Mouse (Mus musculus): ENCODE results near the gene Colec11.

Colec11 gene

GRCm38 (mm10) chr12:28598526-28598991 lies 24.6 kb downstream of the Colec11 start:
- DNase-seq, result no peak

GRCm38 (mm10) chr12:28598110-28598509 lies 25.1 kb downstream of the Colec11 start:
- no peak for DNase-seq

- no peak for DNase-seq
Observed at GRCm38 (mm10) chr12:28597699-28598098, 25.5 kb downstream of the Colec11 start.

- DNase-seq, result no peak
Observed at GRCm38 (mm10) chr12:28596851-28597250, 26.3 kb downstream of the Colec11 start.

- DNase-seq, result no peak
Observed at GRCm38 (mm10) chr12:28590428-28590827, 32.7 kb downstream of the Colec11 start.

GRCm38 (mm10) chr12:28589090-28589868 lies 33.9 kb downstream of the Colec11 start:
- DNase-seq, result peak; percentile 91

GRCm38 (mm10) chr12:28587949-28588348 lies 35.2 kb downstream of the Colec11 start:
- no peak for DNase-seq

- no peak for DNase-seq
Observed at GRCm38 (mm10) chr12:28584036-28584435, 39.1 kb downstream of the Colec11 start.

GRCm38 (mm10) chr12:28582423-28582822 lies 40.8 kb downstream of the Colec11 start, which contains the start of gene Allc:
TSS of gene Allc (minus strand) at chr12:28582523.
- DNase-seq, result no peak

- DNase-seq, result no peak
Observed at GRCm38 (mm10) chr12:28579132-28579531, 44.0 kb downstream of the Colec11 start.

- DNase-seq, result no peak
Observed at GRCm38 (mm10) chr12:28578147-28578546, 45.0 kb downstream of the Colec11 start.

- DNase-seq, result no peak
Observed at GRCm38 (mm10) chr12:28575366-28576070, 47.7 kb downstream of the Colec11 start.

- no peak for DNase-seq
Observed at GRCm38 (mm10) chr12:28572241-28572640, 50.9 kb downstream of the Colec11 start.

- DNase-seq, result no peak
Observed at GRCm38 (mm10) chr12:28552299-28552698, 70.9 kb downstream of the Colec11 start, which contains the start of gene Dcdc2c. TSS of gene Dcdc2c (minus strand) at chr12:28552399.

- DNase-seq, result no peak
Observed at GRCm38 (mm10) chr12:28551775-28552174, 71.4 kb downstream of the Colec11 start.

GRCm38 (mm10) chr12:28548887-28549286 lies 74.3 kb downstream of the Colec11 start:
- DNase-seq, result no peak

All from cerebellum, adult 11 months (tissue).